Mouse (Mus musculus): Measurements from ENCODE around the gene Hist1h3e.
"Not testable (repeated sequence)": the region's sequence is repeated elsewhere in the genome, so short reads cannot be mapped to it uniquely, and the experiment has no call there.

Gene Hist1h3e

DNA sequence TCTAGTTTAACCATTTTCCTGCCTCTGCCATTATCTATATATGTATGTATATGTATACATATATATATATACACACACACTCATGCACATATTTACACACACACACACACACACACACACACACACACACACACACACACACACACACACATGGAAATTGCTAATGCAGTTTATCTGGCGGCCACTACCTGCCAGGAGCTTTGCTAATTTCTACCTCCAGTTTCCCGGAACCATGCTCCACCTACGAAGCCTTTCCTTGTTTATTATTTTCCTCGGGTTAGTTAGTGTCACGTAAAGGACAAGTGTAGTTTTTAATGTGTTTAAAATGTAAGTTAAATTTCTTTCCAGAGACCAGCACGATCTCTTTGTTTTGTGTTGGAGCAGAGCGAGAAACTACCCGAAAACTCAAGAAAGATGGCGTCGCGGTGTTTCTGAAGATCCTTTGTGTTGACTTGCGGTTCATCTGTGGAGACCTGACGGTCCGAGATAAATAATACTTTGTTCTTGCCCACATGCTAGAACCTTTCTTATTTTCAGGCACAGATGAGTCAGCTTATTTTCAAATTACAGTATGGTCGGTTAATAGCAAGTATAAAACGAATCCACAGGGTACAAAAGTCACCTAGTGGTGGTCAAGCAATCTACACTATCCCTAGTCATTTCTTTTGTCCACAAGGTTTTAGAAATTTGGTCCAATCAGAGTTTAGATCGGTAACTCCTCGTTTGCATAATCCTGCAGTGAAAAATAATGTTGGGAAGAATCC, 712 bp upstream of the Hist1h3e start:
- no peak for DNase-seq (ENCODE audit: low spot score in 2 of 2)

DNA sequence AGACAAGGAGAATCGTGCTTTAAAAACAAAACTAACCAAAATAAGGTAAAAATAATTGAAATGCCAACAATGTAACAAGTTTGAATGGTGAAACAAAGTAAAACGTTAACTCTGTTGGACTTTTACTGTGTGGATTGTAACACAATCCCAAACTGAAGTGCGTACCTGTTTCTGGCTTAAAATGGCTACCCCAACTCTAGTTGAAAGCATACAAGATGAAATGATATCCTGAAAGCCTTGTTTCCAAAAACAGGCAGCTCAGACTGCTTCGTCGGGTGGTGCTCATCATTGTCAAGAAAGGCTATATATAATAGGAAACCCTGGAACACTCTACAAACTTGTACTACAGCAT, 662 bp downstream of the Hist1h3e start:
- DNase-seq (ENCODE audit: low spot score in 2 of 2): not testable (repeated sequence)

DNA sequence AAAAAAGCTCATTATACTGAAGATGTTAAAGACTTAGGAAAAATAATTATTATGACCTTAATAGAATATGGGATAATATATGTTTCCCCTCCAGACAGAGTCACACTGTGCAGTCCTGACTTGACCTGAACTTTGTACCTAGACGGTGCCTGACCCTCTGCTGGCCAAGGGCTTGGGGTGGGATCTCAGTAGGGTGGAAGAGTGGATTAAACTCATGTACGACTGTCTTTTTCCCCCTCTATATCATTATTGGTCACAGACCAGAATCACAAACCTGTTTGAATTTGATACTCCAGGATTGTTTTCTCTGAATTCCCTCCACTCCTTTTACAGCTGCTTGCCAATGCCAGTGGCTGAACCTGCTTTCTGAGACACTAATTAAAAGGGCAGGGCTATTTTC, 1.5 kb downstream of the Hist1h3e start:
- not testable (repeated sequence) for DNase-seq (ENCODE audit: low spot score in 2 of 2)

DNA sequence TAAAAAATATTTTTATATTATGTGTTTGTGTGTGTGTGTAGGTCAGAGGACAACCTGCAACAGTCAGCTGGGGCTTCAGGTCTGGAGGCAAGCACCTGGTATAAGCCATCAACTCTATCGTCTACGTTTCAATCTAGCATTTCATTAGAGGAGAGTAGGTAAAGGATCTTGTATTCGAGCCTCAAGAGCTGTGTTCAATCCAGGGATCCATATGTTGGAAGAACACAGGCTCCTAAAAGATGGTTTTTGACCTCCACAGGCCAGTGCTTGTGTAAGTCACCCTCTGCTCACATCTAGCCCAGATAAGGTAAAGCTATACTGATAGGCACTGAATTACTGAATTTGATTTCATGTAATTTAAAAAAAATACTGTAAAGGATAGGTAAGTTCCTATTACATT, 5.3 kb downstream of the Hist1h3e start:
- DNase-seq (ENCODE audit: low spot score in 2 of 2): no peak

DNA sequence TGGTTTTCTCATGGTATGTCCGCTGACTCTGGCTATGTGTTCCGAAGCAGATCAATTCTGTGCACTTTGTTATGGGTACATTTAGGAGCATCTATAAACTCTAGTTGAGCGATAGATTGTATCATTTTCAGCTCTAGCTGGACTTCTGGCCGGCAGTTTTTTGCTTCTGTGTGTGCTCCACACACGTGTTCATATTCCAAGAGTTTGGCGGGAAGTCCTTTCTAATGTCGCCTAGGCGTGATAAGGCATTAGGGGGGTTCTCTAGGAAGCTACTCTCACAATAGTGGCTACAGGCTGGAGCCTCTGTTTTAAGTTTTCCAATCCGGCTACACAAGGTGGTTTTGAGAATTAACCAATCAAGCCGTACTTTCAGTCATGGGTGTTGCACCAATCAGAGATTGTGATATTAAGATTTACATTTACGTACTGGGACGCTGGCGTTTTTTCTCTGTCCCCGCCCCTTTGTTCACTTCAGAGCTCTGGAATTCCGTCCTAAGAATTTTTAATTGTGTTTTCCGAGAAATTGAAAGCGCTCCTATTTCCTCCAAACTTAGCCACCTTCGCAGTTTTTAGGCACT, 6.2 kb downstream of the Hist1h3e start:
- peak; percentile 47 to 68 for DNase-seq (ENCODE audit: low spot score in 2 of 2)

DNA sequence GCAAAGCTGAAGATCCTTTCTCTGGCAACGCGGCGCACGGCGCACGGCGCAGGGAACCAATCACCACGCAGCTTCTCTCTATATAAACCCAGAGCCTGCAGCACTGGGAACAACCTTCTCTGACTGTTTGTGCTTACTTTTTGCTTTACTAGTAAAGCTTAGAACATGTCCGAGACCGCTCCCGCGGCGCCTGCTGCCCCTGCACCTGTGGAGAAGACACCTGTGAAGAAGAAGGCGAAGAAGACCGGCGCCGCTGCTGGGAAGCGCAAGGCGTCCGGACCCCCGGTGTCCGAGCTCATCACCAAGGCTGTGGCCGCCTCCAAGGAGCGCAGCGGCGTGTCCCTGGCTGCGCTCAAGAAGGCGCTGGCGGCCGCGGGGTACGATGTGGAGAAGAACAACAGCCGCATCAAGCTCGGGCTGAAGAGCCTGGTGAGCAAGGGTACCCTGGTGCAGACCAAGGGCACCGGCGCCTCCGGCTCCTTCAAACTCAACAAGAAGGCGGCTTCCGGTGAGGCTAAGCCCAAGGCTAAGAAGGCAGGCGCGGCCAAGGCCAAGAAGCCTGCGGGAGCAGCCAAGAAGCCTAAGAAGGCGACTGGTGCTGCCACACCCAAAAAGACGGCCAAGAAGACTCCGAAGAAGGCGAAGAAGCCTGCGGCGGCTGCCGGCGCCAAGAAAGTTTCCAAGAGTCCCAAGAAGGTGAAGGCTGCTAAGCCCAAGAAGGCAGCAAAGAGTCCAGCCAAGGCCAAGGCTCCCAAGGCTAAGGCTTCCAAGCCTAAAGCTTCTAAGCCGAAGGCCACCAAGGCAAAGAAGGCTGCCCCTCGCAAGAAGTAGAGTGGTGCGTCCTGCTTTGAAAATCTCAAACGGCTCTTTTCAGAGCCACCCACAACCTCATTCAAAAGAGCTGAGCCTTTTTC, 7.0 kb downstream of the Hist1h3e start:
- DNase-seq (ENCODE audit: low spot score in 2 of 2): peak; percentile 89

DNA sequence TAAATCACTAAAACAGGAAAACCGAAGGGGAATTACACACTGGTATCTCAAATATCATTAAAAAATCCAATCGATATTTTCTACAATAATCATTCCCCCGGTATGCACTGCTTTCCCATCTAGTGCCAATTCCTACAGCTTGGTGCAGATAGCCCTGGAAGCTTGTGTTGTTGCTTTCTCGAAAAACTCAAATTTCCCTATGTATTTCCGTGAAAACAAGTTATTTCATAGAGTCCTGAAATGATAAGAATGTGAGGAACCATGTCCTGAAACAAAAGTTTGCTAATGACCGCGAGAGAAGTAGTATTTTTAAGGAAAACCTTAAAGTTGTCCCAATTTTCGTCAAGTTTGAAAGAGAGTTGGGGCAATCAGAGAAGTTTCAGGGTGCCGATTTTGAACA, 7.8 kb downstream of the Hist1h3e start:
- no peak for DNase-seq (ENCODE audit: low spot score in 2 of 2)

DNA sequence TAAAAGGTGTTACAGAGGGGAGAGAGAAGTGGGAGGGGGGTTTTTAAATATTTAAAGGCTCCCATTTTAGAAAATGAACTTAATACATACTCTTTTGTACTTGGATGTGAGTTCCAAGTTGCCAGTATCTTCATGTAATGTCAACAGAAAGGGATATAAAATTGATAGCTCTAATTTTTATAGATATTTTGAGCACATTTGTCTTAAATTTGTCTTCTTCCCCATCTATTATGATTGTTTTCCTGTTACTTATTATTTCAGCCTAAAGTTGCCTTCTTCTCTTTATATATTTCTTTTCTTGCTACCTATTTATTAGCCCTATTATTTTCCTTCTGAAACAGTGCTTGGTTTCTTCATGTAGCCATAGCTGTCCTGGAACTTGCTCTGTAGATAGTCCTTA, 9.2 kb downstream of the Hist1h3e start, which contains the start of gene Hist1h1d:
Hist1h1d (plus strand) TSS at position 301 of the 400 bp plus-strand sequence.
- DNase-seq (ENCODE audit: low spot score in 2 of 2): no peak

DNA sequence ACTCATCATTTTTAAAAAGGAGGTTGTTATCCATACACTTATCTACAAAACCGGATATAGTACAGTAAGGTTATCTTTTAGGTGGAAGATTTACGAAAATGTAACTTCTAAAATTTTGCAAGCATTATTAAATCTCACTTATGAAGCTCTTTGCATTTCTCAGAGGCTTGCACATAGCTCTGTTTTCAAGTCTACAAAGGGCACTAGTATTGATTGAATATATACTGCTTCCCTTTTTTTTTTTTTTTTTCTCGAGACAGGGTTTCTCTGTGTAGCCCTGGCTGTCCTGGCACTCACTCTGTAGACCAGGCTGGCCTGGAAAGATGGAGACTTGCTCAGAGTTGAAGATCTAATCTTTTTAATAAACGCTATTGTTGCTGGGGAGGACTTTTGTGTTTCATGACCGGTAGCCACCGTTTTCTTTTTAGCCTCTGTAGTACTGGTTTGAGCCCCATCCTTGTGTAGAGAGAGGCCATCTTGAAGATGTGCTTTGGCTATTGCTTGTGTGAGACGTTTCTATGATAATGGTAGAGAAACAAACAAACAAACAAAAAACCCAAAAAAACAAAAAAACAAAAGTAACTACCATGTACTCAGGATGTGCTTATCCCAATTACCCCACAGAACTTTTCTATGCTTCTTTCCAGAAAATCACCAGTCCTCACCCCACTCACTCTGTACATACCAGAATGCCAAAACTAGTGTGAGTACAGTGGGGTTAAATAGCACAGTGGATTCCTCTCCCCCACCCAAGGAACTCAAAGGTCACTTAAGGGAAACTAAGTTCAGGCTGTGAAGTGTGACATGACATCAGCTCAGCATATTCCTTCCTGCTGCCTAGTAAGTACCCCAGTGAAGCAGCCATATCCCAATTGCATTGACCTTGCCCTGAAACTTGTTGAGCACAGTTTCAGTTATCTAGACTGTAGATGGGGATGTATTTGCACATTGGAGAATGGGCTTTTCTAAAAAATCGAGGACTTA, 9.9 kb downstream of the Hist1h3e start:
- no peak for DNase-seq (ENCODE audit: low spot score in 2 of 2)

DNA sequence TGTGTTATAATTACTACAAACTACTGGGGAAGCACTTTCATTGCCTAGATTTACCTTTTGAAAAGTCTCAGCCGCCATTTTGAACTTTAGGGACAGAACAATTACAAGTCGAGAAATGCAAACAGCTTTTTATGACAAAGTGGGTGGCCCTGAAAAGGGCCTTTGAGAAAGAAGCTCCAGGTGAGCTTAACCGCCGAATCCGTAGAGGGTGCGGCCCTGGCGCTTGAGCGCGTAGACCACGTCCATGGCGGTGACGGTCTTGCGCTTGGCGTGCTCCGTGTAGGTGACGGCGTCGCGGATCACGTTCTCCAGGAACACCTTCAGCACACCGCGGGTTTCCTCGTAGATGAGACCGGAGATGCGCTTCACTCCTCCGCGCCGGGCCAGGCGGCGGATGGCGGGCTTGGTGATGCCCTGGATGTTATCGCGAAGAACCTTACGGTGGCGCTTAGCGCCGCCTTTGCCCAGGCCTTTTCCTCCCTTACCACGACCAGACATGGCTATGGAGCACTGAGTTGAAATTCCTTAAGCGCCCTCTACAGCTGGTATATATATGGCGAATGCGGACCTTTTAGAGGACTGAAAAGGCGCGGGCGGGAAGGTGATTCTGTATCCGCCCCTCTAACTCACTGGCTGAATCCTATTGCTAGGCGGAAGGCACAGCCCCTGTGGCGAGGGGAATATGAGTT, 10.9 kb downstream of the Hist1h3e start, which contains the start of gene Hist1h4f:
Hist1h4f (minus strand) TSS at position 503 of the 689 bp plus-strand sequence.
- peak; percentile 85 to 90 for DNase-seq (ENCODE audit: low spot score in 2 of 2)

DNA sequence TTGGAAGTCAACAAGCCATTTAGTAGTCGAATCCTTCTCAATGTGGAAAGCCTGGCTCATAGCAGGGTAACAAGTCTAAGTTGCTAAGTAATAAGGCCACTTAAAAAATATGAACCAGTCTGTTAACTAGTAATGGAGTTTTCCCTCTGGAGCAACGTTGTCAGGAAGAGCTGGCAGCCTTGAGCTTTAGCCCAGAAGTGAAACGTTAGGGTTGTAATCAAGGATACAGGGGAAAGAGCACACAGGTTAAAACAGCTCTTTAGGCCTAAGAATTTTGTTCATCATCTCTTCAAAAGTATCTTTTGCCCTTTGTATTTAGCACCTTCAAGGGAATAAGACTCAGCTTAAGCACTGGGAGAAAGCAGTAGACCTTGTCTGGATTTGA, 11.4 kb downstream of the Hist1h3e start:
- DNase-seq (ENCODE audit: low spot score in 2 of 2): no peak

DNA sequence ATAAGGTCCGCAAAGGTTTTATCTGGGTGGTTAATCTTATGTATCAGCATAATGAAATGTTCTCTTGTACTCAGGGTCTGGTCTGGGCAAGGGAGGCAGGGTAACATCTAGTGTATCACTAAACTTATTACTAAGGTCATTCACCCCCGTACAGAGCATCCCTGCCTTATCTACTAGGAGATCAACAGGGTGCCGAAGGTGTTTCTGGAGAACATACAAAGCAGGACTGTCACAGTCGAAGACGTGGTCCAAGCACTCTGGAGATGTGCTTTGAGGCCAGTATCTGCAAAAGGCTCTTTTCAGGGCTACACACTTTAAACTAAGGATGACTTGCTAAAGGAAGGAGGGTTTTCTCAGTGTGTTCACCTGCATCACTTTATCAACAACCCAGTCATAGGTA, 15.5 kb downstream of the Hist1h3e start:
- no peak for DNase-seq (ENCODE audit: low spot score in 2 of 2)

DNA sequence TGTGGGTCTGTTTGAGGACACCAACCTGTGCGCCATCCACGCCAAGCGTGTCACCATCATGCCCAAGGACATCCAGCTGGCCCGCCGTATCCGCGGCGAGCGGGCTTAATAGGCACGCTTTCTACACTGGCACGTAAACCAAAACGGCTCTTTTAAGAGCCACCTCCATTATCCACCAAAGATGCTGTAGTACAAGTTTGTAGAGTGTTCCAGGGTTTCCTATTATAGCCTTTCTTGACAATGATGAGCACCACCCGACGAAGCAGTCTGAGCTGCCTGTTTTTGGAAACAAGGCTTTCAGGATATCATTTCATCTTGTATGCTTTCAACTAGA, 17.4 kb downstream of the Hist1h3e start:
- DNase-seq (ENCODE audit: low spot score in 2 of 2): not testable (repeated sequence)

DNA sequence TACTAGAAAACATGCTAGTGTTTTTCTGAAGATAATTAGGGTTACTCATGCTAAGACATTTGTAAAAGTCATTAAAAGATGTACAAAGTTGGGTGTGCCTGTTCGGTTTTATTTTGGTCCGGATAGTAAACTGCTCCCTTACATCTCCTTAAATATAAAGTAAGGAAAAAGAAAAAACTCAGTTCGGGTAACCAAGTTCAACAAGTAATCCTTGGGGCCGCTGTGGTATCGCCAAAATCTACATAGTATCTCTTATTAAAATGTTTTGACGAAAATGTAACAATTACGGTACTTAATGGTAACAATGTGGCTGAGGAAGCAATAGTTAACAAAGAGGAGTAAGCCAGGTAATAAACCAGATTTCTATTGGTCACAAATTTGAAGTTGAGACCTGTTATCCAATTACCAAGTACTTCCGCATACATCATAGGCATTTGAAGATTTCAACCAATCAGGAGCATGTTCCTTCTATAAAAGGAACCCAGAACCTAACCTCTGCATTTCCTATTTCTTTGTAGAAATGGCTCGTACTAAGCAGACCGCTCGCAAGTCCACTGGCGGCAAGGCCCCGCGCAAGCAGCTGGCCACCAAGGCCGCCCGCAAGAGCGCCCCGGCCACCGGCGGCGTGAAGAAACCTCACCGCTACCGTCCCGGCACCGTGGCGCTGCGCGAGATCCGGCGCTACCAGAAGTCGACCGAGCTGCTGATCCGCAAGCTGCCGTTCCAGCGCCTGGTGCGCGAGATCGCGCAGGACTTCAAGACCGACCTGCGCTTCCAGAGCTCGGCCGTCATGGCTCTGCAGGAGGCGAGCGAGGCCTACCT, 18.0 kb downstream of the Hist1h3e start, which contains the start of gene Hist1h3f:
Hist1h3f (plus strand) TSS at position 88 of the 822 bp plus-strand sequence.
- peak; percentile 67 to 77 for DNase-seq (ENCODE audit: low spot score in 2 of 2)

DNA sequence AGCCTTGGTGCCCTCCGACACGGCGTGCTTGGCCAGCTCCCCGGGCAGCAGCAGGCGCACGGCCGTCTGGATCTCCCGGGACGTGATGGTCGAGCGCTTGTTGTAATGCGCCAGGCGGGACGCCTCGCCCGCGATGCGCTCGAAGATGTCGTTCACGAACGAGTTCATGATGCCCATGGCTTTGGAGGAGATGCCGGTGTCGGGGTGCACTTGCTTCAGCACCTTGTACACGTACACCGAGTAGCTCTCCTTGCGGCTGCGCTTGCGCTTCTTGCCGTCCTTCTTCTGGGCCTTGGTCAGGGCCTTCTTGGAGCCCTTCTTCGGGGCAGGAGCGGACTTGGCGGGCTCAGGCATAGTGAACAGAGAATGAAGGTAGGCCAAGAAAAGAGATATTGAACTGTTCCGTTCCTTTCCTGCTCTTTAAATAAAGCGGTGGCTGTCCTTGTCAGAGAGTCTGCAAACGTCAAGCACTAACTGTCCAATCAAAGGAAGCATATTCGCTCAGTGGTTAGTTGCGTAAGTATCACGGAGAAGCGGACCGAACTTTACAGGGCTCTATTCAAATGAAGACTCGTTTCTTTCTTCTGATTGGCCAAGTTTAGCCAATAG, 19.1 kb downstream of the Hist1h3e start, which contains the start of gene Hist1h2bh:
Hist1h2bh (minus strand) TSS at position 394 of the 609 bp plus-strand sequence.
- DNase-seq (ENCODE audit: low spot score in 2 of 2): peak; percentile 62 to 67

DNA sequence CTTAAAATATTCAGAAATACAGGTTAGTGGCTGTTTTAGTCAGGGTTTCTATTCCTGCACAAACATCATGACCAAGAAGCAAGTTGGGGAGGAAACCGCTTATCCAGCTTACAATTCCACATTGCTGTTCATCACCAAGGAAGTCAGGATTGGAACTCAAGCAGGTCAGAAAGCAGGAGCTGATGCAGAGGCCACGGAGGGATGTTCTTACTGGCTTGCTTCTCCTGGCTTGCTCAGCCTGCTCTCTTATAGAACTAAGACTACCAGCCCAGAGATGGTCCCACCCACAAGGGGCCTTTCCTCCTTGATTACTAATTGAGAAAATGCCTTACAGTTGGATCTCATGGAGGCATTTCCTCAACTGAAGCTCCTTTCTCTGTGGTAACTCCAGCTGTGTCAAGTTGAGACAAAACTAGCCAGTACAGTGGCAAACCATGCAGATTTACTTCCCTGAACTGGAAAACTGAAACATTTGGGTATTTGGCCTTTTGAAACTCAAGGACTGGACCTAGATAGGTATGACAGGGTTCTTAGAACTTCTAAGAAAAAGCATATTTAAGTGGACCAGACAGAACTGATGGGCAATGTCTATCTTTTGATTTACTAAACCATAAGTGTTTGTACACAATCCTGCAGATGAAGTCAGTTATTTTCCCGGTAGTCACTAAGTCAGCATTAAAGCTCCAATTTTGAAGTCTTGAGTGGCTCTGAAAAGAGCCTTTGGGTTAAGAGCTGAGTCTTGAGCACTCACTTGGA, 19.8 kb downstream of the Hist1h3e start:
- DNase-seq (ENCODE audit: low spot score in 2 of 2): not testable (repeated sequence)

DNA sequence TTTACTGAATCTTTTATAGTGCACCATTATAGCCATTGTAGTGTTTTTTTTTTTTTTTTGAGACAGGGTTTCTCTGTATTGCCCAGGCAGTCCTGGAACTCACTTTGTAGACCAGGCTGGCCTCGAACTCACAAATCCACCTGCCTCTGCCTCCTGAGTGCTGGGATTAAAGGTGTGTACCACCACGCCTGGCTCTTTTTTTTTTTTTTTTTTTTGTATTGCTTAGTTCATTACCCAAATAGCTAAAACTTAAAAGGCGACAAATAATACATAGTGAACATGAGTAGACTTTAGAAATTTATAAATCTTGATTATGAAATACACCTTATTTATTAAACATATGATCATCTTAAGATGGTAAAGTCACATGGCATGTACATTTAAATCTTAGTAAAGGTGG, 20.7 kb downstream of the Hist1h3e start:
- no peak for DNase-seq (ENCODE audit: low spot score in 2 of 2)

DNA sequence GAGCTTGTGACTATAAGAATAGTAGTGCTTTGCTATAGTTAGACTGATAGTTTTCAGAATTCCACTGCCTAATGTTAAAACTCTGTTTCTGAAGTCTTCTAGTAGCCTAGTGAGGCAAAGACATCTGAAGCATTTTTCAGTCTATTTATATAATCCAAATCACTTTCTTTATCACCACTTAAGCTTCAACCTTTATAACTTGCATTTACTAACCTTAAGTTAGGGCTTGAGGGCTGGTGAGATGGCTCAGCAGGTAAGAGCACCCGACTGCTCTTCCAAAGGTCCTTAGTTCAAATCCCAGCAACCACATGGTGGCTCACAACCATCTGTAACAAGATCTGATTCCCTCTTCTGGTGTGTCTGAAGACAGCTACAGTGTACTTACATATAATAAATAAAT, 22.3 kb downstream of the Hist1h3e start:
- not testable (repeated sequence) for DNase-seq (ENCODE audit: low spot score in 2 of 2)

Measured in spleen, postnatal 14 days (tissue).